26 mouse cellular contexts compared by ENCODE assay signal in genomic region chr1:119570134-119570533, GRCm38 (mm10). TPM values are rescaled to one million over a fixed set of nuclear protein-coding genes. Genes with fewer than 3 reads are reported as not detected.
DNase-seq lines count a peak whose midpoint lies in the region; ATAC-seq and TF ChIP-seq lines count a peak whose summit lies in the region.
"Had no signal": no experiment of that assay in that cellular context is flagged by ENCODE, and none has a peak within 500 bp of the region (broad histone marks: within the 10 kb centered on the region; RNA-seq: fewer than 3 reads in every experiment).

No protein-coding gene starts in this region.

- H3K4me1 ChIP-seq in stomach, embryonic 15.5 days, result no peaks in the 10 kb centered on the region
- no peaks in the 10 kb centered on the region for H3K4me1 ChIP-seq in stomach, postnatal 0 days (replicated peaks; ENCODE audit: control insufficient read depth, insufficient read depth)
- H3K4me1 ChIP-seq in liver, embryonic 12.5 days, result peaks cover 28% of the 10 kb centered on the region
- H3K4me1 ChIP-seq in liver, embryonic 15.5 days (replicated peaks), result peaks cover 28% of the 10 kb centered on the region
- H3K4me1 ChIP-seq: forebrain, embryonic 10.5 days; forebrain, embryonic 13.5 days; heart, embryonic 12.5 days; heart, embryonic 15.5 days had no signal

- no peak overlapping the region for H3K9ac ChIP-seq in stomach, embryonic 15.5 days
- H3K9ac ChIP-seq in stomach, postnatal 0 days (ENCODE audit: low read length), result no peak overlapping the region
- H3K9ac ChIP-seq in liver, embryonic 12.5 days, result no peak overlapping the region
- H3K9ac ChIP-seq in liver, embryonic 15.5 days, result no peak overlapping the region
- H3K9ac ChIP-seq: forebrain, embryonic 13.5 days; heart, embryonic 12.5 days; heart, embryonic 15.5 days; hindbrain, embryonic 14.5 days had no signal

- H3K27me3 ChIP-seq in stomach, embryonic 15.5 days (replicated peaks), result no peaks in the 10 kb centered on the region
- H3K27me3 ChIP-seq in stomach, postnatal 0 days (ENCODE audit: control insufficient read depth, insufficient read depth, low read length), result no peaks in the 10 kb centered on the region
- no peaks in the 10 kb centered on the region for H3K27me3 ChIP-seq in liver, embryonic 12.5 days (replicated peaks)
- no peaks in the 10 kb centered on the region for H3K27me3 ChIP-seq in liver, embryonic 15.5 days
- H3K27me3 ChIP-seq: forebrain, embryonic 13.5 days; heart, embryonic 12.5 days; heart, embryonic 15.5 days had no signal

- no peak overlapping the region for H3K4me2 ChIP-seq in stomach, embryonic 15.5 days
- H3K4me2 ChIP-seq in stomach, postnatal 0 days (replicated peaks; ENCODE audit: low read depth), result no peak overlapping the region
- peak overlapping the region; percentile 40 for H3K4me2 ChIP-seq in liver, embryonic 12.5 days
- H3K4me2 ChIP-seq in liver, embryonic 15.5 days, result peak overlapping the region; percentile 42; the same call in 1 of the 2 replicates
- H3K4me2 ChIP-seq: forebrain, embryonic 13.5 days; heart, embryonic 12.5 days; heart, embryonic 15.5 days; hindbrain, embryonic 14.5 days had no signal

- no peaks in the 10 kb centered on the region for H3K9me3 ChIP-seq in stomach, embryonic 15.5 days
- no peaks in the 10 kb centered on the region for H3K9me3 ChIP-seq in stomach, postnatal 0 days (ENCODE audit: control insufficient read depth, low read length)
- H3K9me3 ChIP-seq in liver, embryonic 12.5 days (replicated peaks), result no peaks in the 10 kb centered on the region
- no peaks in the 10 kb centered on the region for H3K9me3 ChIP-seq in liver, embryonic 15.5 days (replicated peaks)
- H3K9me3 ChIP-seq: forebrain, embryonic 10.5 days; forebrain, embryonic 13.5 days; heart, embryonic 12.5 days; heart, embryonic 15.5 days had no signal

- peak; percentile 27; the same call in 1 of the 2 replicates for ATAC-seq in stomach, embryonic 15.5 days (ENCODE audit: insufficient read depth, low FRiP score, low read depth)
- no peak for ATAC-seq in stomach, postnatal 0 days (ENCODE audit: low FRiP score, low TSS enrichment)
- peak; percentile 84 for ATAC-seq in liver, embryonic 12.5 days
- ATAC-seq in liver, embryonic 15.5 days (ENCODE audit: insufficient read depth), result peak; percentile 77
- ATAC-seq: activated CD4-positive, CD25-positive, alpha-beta regulatory T cell, adult 4 months; CD4-positive, CD25-positive, alpha-beta regulatory T cell, adult 4 months; forebrain, embryonic 13.5 days; forebrain, embryonic 16.5 days; hindbrain, postnatal 0 days had no signal

- no peak overlapping the region for H3K27ac ChIP-seq in stomach, embryonic 15.5 days
- no peak overlapping the region for H3K27ac ChIP-seq in stomach, postnatal 0 days (replicated peaks)
- 0 out of 2 replicates have a peak overlapping the region, but pooled peaks have one; percentile 0 for H3K27ac ChIP-seq in liver, embryonic 12.5 days
- no peak overlapping the region for H3K27ac ChIP-seq in liver, embryonic 15.5 days (replicated peaks)
- H3K27ac ChIP-seq: forebrain, embryonic 10.5 days; forebrain, embryonic 13.5 days; gastrocnemius, adult 2 months; heart, embryonic 15.5 days; hindbrain, embryonic 14.5 days; hindbrain, postnatal 0 days had no signal

- H3K4me3 ChIP-seq in stomach, embryonic 15.5 days (replicated peaks), result no peak overlapping the region
- no peak overlapping the region for H3K4me3 ChIP-seq in stomach, postnatal 0 days (ENCODE audit: low read depth, low read length)
- H3K4me3 ChIP-seq in liver, embryonic 12.5 days, result no peak overlapping the region
- no peak overlapping the region for H3K4me3 ChIP-seq in liver, embryonic 15.5 days (replicated peaks)
- H3K4me3 ChIP-seq: forebrain, embryonic 10.5 days; forebrain, embryonic 13.5 days; gastrocnemius, adult 2 months; heart, embryonic 12.5 days; heart, embryonic 15.5 days had no signal

- TF ChIP-seq CTCF in stomach, postnatal 0 days (IDR thresholded peaks at IDR 0.05; ENCODE audit: low read depth), result no peak

- DNase-seq in stomach, postnatal 0 days (ENCODE audit: low spot score), result no peak
- DNase-seq in left cerebral cortex, adult 8-10 months (ENCODE audit: low spot score in 2 of 2), result no peak
- DNase-seq in spleen, postnatal 36 days (ENCODE audit: low spot score in 2 of 2), result no peak
- DNase-seq in cerebellum, adult 11 months, result no peak
- DNase-seq: adrenal gland, adult 8-10 months; adrenal gland, postnatal 25 days; cerebellum, adult 18-20 months; cerebellum, adult 9-10 months; cerebellum, postnatal 14 days; gastrocnemius, adult 2 months; gastrocnemius, postnatal 14 days; heart, adult 18-20 months; heart, postnatal 10 days; heart, postnatal 4 days had no signal

- no peak for TF ChIP-seq EP300 in stomach, postnatal 0 days (optimal IDR thresholded peaks at IDR 0.05)

- WGBS in stomach, embryonic 15.5 days, result 45% methylated on average over 1 of the region's 1 CpGs
- WGBS in stomach, postnatal 0 days, result 42% methylated on average over 1 of the region's 1 CpGs
- 23% methylated on average over 1 of the region's 1 CpGs for WGBS in liver, embryonic 12.5 days (ENCODE audit: insufficient replicate concordance)
- WGBS in liver, embryonic 15.5 days (ENCODE audit: insufficient replicate concordance), result 16% methylated on average over 1 of the region's 1 CpGs

- no peaks in the 10 kb centered on the region for H3K36me3 ChIP-seq in stomach, embryonic 15.5 days
- H3K36me3 ChIP-seq in stomach, postnatal 0 days (ENCODE audit: control insufficient read depth, insufficient read depth, low read length), result no peaks in the 10 kb centered on the region
- H3K36me3 ChIP-seq in liver, embryonic 12.5 days, result peaks cover 12% of the 10 kb centered on the region; the same call in 1 of the 2 replicates
- no peaks in the 10 kb centered on the region for H3K36me3 ChIP-seq in liver, embryonic 15.5 days (replicated peaks)

RNA-seq across cellular contexts. Expression of gene Tmem185b, which starts 44.2 kb away (rescaled TPM):
- polyA plus RNA-seq in stomach, embryonic 15.5 days (2015; fragmentation: Nextera tagmentation; extraction: Ambion mirVana), result 22.2 and 22.9 TPM in 2 replicates
- 12.6 and 13.2 TPM in 2 replicates for polyA plus RNA-seq in stomach, postnatal 0 days (2015; fragmentation: Nextera tagmentation; extraction: Ambion mirVana)
- polyA plus RNA-seq in liver, embryonic 12.5 days (2016; fragmentation: Nextera tagmentation; extraction: Ambion mirVana), result 11.6 and 11.7 TPM in 2 replicates
- polyA plus RNA-seq in liver, embryonic 15.5 days (2015; fragmentation: Nextera tagmentation; extraction: Ambion mirVana), result 7.9 TPM in 2 replicates
- 10 to 100 TPM; 14.5 to 19.4 (median 17.0) TPM for total RNA-seq in left cerebral cortex, adult 8-10 months (2022)

Comparison
In these comparisons a context has a peak if more than half of its experiments do, and no peak if none do; other contexts are left out.
1. H3K4me2 ChIP-seq: peak in liver, embryonic 12.5 days (single experiment) and liver, embryonic 15.5 days (single experiment); none in stomach, embryonic 15.5 days (single experiment) and stomach, postnatal 0 days (single experiment).